ENCODE assay signal across 13 mouse cellular contexts in the genomic region with DNA sequence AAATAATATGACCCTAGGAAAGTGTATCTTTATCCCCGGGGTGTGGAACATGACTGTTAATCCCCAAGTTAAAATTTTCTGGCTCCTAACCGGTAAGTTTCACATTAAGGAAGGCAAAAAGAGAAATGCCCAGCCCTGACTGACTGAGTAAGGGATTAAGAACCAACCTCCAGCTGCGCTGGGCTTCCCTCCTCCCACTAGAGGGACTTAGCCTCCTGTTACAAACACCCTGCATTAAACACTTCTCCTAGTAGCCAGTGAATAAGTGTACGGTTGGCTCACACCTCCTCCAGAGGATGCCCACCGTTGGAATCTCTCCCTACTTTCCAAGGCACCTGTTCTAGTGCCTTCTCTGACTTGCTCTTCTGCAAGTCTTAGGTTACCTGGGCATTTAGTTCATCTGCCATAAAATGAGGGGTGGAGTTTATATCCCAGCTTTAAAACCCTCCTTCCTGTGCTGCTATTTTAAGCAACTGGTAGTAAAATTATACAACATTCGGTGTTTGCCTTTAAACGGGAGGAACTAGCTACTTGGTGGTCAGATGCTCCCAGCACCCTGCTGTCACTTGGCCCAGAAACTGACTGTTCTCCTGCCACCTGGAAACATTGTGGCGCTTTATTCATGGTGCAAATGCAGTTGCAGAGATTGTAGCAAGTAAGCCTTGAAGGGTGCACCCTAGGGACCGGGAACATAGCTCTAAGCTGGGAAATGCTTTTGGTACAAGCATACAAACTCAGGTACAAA. TPM values are rescaled to one million over a fixed set of nuclear protein-coding genes. Genes with fewer than 3 reads are reported as not detected.
DNase-seq lines count a peak whose midpoint lies in the region; ATAC-seq and TF ChIP-seq lines count a peak whose summit lies in the region.
"Had no signal": no experiment of that assay in that cellular context is flagged by ENCODE, and none has a peak within 500 bp of the region (broad histone marks: within the 10 kb centered on the region; RNA-seq: fewer than 3 reads in every experiment).

No protein-coding gene starts in this region.

- peak overlapping the region; percentile 38 for H3K4me2 ChIP-seq in intestine, postnatal 0 days (replicated peaks; ENCODE audit: low read depth)
- H3K4me2 ChIP-seq: neural tube, embryonic 13.5 days had no signal

- no peaks in the 10 kb centered on the region; the same call in none of the 2 replicates for H3K4me1 ChIP-seq in intestine, postnatal 0 days (replicated peaks; ENCODE audit: control insufficient read depth, insufficient read depth, low read length)

- 25% methylated on average over 9 of the region's 9 CpGs for WGBS in intestine, postnatal 0 days

- peak; percentile 80 for DNase-seq in heart, adult 11 months
- no peak for DNase-seq in heart, postnatal 25 days (ENCODE audit: low spot score)
- DNase-seq in cerebellum, adult 18-20 months: peak; percentile 80 to 85
- DNase-seq in skeletal muscle tissue, adult 2 months (ENCODE audit: low read depth, low spot score): peak; percentile 28
- DNase-seq in spleen, adult 18-20 months: no peak
- DNase-seq: left cerebral cortex, postnatal 4 days; lung, adult 2 months had no signal

- intact Hi-C loops in heart, postnatal 25 days (cut with DNase I): no loop called here

- H3K9me3 ChIP-seq in intestine, postnatal 0 days (ENCODE audit: control insufficient read depth): no peaks in the 10 kb centered on the region
- H3K9me3 ChIP-seq: neural tube, embryonic 13.5 days had no signal

- TF ChIP-seq CTCF in intestine, postnatal 0 days (IDR thresholded peaks at IDR 0.05; ENCODE audit: low read depth): peak; percentile 42

- no peak overlapping the region for H3K4me3 ChIP-seq in intestine, postnatal 0 days (ENCODE audit: low read depth, low read length)
- H3K4me3 ChIP-seq: erythroblast, embryonic 14.5 days; neural tube, embryonic 13.5 days had no signal

- peak overlapping the region; percentile 81 for H3K27ac ChIP-seq in intestine, postnatal 0 days (ENCODE audit: low read depth, low read length)
- H3K27ac ChIP-seq: neural tube, embryonic 13.5 days had no signal

- ATAC-seq in intestine, postnatal 0 days: no peak
- ATAC-seq in frontal cortex, adult (ENCODE audit: low TSS enrichment): no peak
- ATAC-seq in monocyte, adult 5-6 weeks (replicated peaks; ENCODE audit: insufficient number of reproducible peaks, low FRiP score, low TSS enrichment, poor library complexity, severe bottlenecking): no peak
- ATAC-seq: inflammation-experienced regulatory T-cells, adult 6 months had no signal

- no peaks in the 10 kb centered on the region; the same call in 1 of the 2 replicates for H3K36me3 ChIP-seq in intestine, postnatal 0 days (ENCODE audit: control insufficient read depth, insufficient read depth)
- H3K36me3 ChIP-seq: neural tube, embryonic 13.5 days had no signal

- H3K9ac ChIP-seq in intestine, postnatal 0 days (ENCODE audit: low read depth, low read length): 0 out of 2 replicates have a peak overlapping the region, but pooled peaks have one; percentile 26
- H3K9ac ChIP-seq: neural tube, embryonic 13.5 days had no signal

- H3K27me3 ChIP-seq in intestine, postnatal 0 days (replicated peaks; ENCODE audit: control insufficient read depth, insufficient read depth, low read length): no peaks in the 10 kb centered on the region

RNA-seq across cellular contexts. Expression of a gene that starts 8.2 kb away (rescaled TPM):
- total RNA-seq in heart, postnatal 25 days (2021): 1 to 10 TPM; 2.2 to 3.1 TPM
- polyA plus RNA-seq in intestine, postnatal 0 days (2015; fragmentation: Nextera tagmentation; extraction: Ambion mirVana): 47.4 and 52.3 TPM in 2 replicates
- total RNA-seq in monocyte, adult 5-6 weeks (2017): 0.58 to 0.75 TPM in 2 of 3 replicates, not detected in the other
- polyA plus RNA-seq: erythroblast, embryonic 14.5 days had no signal

Comparison
In these comparisons a context has a peak if more than half of its experiments do, and no peak if none do; other contexts are left out.
1. DNase-seq: peak in heart, adult 11 months (single experiment), cerebellum, adult 18-20 months (2 of 2) and skeletal muscle tissue, adult 2 months (single experiment); none in heart, postnatal 25 days (single experiment) and spleen, adult 18-20 months (0 of 2).